In genomic region chr13:97999130-97999529, GRCm38 (mm10) we compare ENCODE assay signal across 20 mouse cellular contexts.
"Had no signal": no experiment of that assay in that cellular context is flagged by ENCODE, and none has a peak within 500 bp of the region (broad histone marks: within the 10 kb centered on the region; RNA-seq: fewer than 3 reads in every experiment).

No protein-coding gene starts in this region.

- H3K9ac ChIP-seq: liver, embryonic 13.5 days; liver, embryonic 15.5 days; liver, postnatal 0 days; lung, embryonic 15.5 days; midbrain, embryonic 12.5 days; stomach, embryonic 15.5 days had no signal

- H3K9me3 ChIP-seq: liver, embryonic 13.5 days; liver, embryonic 15.5 days; lung, embryonic 15.5 days; megakaryocyte, embryonic 14.5 days; midbrain, embryonic 10.5 days; midbrain, embryonic 12.5 days; stomach, embryonic 15.5 days had no signal

- H3K27me3 ChIP-seq: liver, embryonic 13.5 days; liver, embryonic 15.5 days; lung, embryonic 15.5 days; midbrain, embryonic 12.5 days; stomach, embryonic 15.5 days had no signal

- ATAC-seq: liver, postnatal 0 days; lung, postnatal 0 days; midbrain, embryonic 16.5 days had no signal

- H3K27ac ChIP-seq: liver, embryonic 13.5 days; liver, embryonic 15.5 days; lung, embryonic 15.5 days; macrophage; midbrain, embryonic 10.5 days; midbrain, embryonic 12.5 days; stomach, embryonic 15.5 days; stomach, postnatal 0 days had no signal

- DNase-seq: liver, embryonic 13.5 days; liver, postnatal 0 days; lung, adult 2 months; lung, postnatal 14 days; lung, postnatal 36 days; right cerebral cortex, postnatal 14 days; thymus, adult 2 months; thymus, postnatal 25 days; thymus, postnatal 4 days had no signal

- H3K4me2 ChIP-seq: liver, embryonic 13.5 days; liver, embryonic 15.5 days; lung, embryonic 15.5 days; midbrain, embryonic 12.5 days; stomach, embryonic 15.5 days had no signal

- H3K4me1 ChIP-seq: liver, embryonic 13.5 days; liver, embryonic 15.5 days; midbrain, embryonic 12.5 days had no signal

- H3K4me3 ChIP-seq: liver, embryonic 13.5 days; liver, embryonic 15.5 days; lung, embryonic 15.5 days; megakaryocyte, embryonic 14.5 days; midbrain, embryonic 10.5 days; midbrain, embryonic 12.5 days; myocyte; stomach, embryonic 15.5 days had no signal

- H3K36me3 ChIP-seq: liver, embryonic 13.5 days; liver, embryonic 15.5 days; lung, embryonic 15.5 days; midbrain, embryonic 10.5 days; midbrain, embryonic 12.5 days; stomach, embryonic 15.5 days had no signal
